Mouse (Mus musculus) layer of hippocampus, postnatal 36 days (tissue): Measurements from ENCODE around the gene Prkaca. TPM values are rescaled to one million over a fixed set of nuclear protein-coding genes. Genes with fewer than 3 reads are reported as not detected.
A peak's percentile ranks its signal among the peaks of the same experiment; 100 is the strongest.
"Not testable (repeated sequence)": the region's sequence is repeated elsewhere in the genome, so short reads cannot be mapped to it uniquely, and the experiment has no call there.

Experiments used
- DNase-seq, 2 experiments: peaks; one replicate each; pipeline ENCODE4 v3.0.0; 2022
- total RNA-seq, 2 experiments: library from RNA; stranded (reverse); gene quantifications; 2 replicates each; pipeline ENCODE4 v1.2.3; 2021

Gene Prkaca
- total RNA-seq, 2 experiments from 2014 or later = 239 to 256 TPM

DNA sequence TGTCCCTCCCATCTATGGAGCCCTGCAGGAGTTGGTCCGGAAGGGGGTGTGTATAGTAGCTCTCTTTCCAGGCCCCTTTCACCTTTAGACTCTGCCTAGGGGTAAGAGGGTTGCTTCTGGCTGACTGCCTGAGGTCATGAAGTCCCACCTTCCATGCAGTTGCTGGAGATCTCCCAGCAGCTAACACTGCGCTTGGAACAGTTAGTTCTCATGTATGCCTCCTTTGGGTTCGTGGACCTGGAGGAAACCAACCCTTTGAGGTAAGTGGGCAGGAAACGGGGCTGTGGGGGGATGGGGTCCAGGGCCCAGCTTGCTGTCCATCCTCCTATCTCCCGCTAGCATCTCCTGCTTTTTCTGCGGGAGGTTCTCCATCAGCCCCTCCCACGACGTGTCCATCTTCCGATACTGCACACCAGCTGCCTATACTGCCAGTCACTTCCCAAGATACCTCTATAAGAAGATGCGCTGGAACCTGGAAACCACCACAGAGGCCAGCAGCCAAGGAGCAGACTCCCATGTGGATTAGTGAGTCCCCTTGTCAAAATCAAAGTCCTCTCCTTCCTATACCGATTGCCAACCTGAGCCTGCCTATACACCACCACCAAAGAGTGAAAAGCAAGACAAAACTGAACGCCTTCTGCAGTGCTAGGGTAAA lies 30.3 kb downstream of the Prkaca start:
- DNase-seq = no peak

DNA sequence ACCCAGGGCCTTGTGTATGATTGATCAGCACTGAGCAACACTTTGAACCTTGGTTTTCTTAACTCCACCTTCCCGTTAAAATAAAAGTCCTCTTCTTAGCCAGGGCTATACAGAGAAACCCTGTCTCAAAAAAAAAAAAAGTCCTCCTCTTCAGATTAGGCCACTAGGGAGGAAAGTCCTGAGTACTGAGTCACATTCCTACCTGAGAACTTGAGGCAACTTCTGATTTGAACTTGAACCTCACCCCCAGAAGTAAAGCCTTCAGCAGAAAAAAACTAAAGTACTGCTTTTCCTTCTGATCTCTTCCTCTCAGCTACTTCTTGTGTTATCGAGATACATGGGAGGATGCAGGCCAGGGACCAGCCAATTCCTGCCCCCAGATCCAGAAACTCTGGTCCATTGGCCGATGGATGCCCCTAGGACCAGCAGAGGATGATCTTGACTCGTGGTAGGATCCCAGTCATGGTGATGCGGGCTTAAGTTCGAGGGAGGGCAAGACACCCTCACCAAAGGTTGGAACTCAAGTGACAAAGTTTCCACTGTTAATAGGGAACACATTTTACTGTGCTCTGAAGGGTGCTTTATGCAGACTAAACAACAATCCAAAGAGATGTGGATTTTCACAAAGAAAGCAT lies 30.9 kb downstream of the Prkaca start:
- DNase-seq = no peak

- peak; percentile 92 for DNase-seq
Observed at GRCm38 (mm10) chr8:84004533-84005201, 31.9 kb downstream of the Prkaca start.

- not testable (repeated sequence) for DNase-seq
Observed at GRCm38 (mm10) chr8:84005502-84005901, 32.7 kb downstream of the Prkaca start.

- no peak for DNase-seq
Observed at GRCm38 (mm10) chr8:84008362-84008761, 35.6 kb downstream of the Prkaca start.

- peak; percentile 77 to 82 for DNase-seq
Observed at GRCm38 (mm10) chr8:84009876-84010275, 37.1 kb downstream of the Prkaca start.

DNA sequence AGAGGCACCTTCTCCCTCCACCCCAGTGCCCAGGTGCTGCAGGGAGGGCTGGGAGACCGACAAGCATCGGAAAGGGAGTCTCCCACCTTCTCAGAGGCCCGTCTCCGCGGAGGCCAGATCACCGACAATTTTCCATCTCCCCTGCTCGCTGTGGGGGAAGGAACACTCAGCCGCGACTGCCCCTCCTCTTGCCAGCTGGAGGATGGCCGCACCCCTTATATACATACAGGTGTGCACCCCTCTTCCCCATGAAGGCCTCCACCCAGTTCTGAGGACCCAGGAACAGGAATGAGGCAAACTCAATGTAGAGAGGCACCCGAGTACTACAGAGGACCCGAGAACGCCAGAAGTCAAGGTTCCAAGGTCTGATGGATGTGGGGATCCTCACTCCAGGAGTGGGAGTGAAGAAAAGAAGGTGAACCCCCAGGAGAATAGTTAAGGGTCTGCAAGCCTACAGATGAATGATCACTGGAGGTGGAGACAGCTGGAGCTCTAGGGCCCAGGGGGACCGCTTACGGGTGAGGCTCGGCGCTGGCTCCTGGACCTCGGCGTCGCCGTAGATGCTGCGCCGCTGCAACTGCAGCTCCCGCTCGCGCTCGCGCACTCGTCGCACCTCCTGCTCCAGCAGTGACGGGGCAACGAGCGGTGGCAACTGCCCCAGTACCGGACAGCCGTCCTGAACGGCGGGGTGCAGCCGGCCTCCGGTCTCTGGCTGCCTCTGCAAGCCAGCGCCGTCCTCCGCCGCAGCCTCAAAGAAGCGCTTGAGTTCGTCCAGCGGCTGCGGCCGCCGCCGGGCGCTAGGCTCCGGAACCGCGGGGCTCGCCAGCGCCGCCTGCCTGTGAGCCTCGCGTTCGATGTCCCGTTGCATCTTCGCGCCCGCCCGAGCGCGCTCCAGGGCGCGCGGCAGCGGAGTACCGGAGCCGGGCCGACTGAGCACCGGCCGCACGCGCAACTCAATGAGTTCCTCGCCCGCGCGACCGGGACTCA lies 38.1 kb downstream of the Prkaca start:
- peak; percentile 66 to 68 for DNase-seq

GRCm38 (mm10) chr8:84011705-84012498 lies 39.1 kb downstream of the Prkaca start, which contains the start of gene 2210011C24Rik:
Gene 2210011C24Rik (minus strand): TSS chr8:84012171.
- no peak for DNase-seq

GRCm38 (mm10) chr8:84012499-84013165 lies 39.8 kb downstream of the Prkaca start:
- DNase-seq = no peak

DNA sequence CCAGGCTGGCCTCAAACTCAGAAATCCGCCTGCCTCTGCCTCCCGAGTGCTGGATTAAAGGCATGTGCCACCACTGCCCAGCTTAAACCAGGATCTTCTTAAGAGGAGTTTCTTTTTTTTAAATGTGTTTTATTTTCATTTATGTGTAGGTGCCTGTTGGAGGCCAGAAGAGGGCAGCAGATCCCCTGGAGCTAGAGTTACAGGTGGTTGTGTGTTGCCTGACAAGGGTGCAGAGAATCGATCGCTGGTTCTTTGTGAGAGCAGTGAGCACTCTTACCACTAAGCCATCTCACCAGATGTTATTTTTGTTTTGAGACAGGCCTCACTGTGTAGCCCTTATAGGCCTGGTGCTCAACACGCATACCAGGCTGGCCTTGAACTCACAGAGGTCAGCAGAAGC lies 43.0 kb downstream of the Prkaca start:
- DNase-seq = no peak

GRCm38 (mm10) chr8:84019738-84020137 lies 46.9 kb downstream of the Prkaca start:
- DNase-seq = no peak

DNA sequence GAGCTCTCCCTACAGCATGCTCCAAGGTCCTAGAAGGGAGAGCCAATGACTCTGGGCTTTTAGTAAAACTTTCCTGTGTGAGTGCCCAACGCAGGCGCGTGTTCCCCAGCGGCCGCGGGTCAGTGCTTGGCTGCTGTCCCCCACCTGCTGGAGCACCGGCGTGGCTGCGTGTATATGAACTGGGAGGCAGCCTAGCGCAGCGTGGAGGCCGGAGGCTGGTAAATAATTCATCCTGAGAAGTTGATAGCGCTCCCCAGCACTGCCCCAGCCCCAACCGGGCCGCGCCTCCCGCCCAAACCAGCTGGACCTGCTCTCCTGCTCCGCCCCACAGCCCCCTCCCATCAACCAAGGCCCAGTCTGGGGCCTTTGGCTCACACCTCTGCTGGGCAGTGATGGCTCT lies 48.3 kb downstream of the Prkaca start, which contains the start of gene Palm3:
Gene Palm3 (plus strand): TSS at position 376 of the 400 bp plus-strand sequence.
- no peak for DNase-seq

GRCm38 (mm10) chr8:84021569-84021968 lies 48.8 kb downstream of the Prkaca start:
- no peak for DNase-seq

- DNase-seq = no peak
Observed at GRCm38 (mm10) chr8:84023085-84023484, 50.3 kb downstream of the Prkaca start.

DNA sequence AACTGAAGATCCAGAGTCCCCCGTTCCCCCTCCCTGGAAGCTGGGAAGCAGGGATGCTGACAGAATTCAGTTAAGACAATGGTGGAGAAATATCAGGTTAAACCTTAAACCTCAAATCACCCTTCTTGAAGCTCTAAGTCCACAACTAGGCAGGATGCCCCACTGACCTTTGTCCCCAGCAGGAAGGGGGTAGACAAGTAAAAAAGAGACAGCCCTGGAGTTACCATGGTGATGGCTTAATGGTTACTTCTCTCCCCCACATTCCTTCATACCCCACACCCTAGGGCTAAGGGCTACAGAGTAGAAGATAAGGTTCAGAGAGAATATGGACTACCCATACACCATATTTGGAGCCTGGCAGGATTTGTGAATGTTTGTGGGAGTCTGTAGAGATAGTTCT lies 50.8 kb downstream of the Prkaca start:
- no peak for DNase-seq

DNA sequence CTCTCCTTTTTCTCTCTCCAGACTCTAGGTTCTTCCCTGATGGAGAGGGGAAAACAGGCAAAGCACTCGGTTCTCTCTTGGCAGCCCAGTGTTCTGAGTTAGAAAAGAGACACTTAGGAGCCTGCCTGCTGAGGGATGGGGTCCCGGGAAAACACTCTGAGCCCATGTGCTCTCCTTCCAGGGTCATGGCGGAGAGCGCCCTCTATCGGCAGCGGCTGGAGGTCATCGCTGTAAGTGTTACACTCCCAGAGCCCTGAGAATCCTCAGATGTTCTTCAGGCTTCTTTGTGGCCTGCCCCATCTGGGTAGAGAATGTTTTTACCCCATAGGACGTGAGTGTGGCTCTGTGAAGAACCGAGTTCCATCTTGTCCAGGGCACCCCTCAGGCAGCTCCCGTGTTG lies 51.4 kb downstream of the Prkaca start:
- DNase-seq = no peak

- no peak for DNase-seq
Observed at GRCm38 (mm10) chr8:84025863-84026262, 53.1 kb downstream of the Prkaca start.

DNA sequence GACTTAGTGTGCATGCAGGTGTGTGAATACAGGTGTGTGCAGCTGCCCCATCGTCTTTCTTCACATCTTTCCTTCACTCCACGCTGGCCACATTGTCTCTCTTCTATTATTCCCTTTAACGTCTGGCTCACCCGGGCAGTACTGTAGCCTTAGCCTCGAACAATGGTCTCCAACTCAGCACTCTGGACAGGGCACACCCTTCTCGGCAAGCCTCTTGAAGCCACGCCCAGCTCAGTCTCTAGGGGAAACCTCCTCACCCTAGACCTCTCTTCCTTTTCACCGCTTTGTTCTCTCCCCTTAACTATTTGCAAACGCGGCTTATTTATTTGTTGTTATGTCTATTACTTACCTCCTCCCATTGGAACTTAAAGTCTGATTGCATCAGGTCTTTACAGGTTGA lies 54.7 kb downstream of the Prkaca start:
- no peak for DNase-seq

DNA sequence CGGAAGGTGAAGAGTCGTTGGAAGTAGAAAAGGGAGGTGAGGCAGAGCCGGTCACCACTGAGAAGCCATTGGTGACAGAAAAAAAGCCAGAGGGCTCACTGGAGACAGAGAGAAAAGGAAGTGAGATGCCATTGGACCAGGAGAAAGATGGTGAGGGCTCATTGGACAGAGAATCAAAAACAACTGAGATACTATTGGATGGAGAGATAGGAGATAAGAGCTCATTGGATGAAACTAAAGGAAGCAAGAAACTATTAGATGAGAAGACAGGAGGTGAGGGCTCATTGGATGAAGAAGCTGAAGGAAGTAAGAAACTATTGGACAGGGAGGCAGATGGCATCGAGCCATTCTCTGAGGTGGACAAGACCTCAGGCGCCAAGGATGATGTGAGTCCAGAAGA lies 56.5 kb downstream of the Prkaca start:
- no peak for DNase-seq

- DNase-seq = no peak
Observed at GRCm38 (mm10) chr8:84032777-84033176, 60.0 kb downstream of the Prkaca start.

- DNase-seq = no peak
Observed at GRCm38 (mm10) chr8:84038015-84038414, 65.2 kb downstream of the Prkaca start.
